Mouse (Mus musculus) megakaryocyte, embryonic 14.5 days (primary cell): Measurements from ENCODE around the gene Ly6g6e. TPM values are rescaled to one million over a fixed set of nuclear protein-coding genes. Genes with fewer than 3 reads are reported as not detected.

Source experiments
- H3K27me3 ChIP-seq: replicated peaks from 2 replicates; pipeline ENCODE3; 2012; ENCODE audit warnings: inconsistent platforms
- H3K36me3 ChIP-seq: replicated peaks from 2 replicates; pipeline ENCODE3; 2012; ENCODE audit warnings: low read length, inconsistent platforms, mixed read lengths
- H3K4me1 ChIP-seq: 2 replicates; pipeline ENCODE4 v1.6.1; 2012; ENCODE audit warnings: inconsistent platforms
- H3K4me3 ChIP-seq: replicated peaks from 2 replicates; pipeline ENCODE3; 2012; ENCODE audit warnings: moderate library complexity, mild to moderate bottlenecking, inconsistent platforms
- H3K9me3 ChIP-seq: 2 replicates; pipeline ENCODE4 v1.6.1; 2012; ENCODE audit warnings: inconsistent platforms
- FLI1 ChIP-seq: IDR thresholded peaks from 2 replicates; pipeline ENCODE4 v1.6.1; 2012; ENCODE audit warnings: low read length, inconsistent platforms, mixed read lengths
- GATA1 ChIP-seq: IDR thresholded peaks from 3 replicates; pipeline ENCODE4 v1.6.1; 2012; ENCODE audit warnings: mixed read lengths, low read length, inconsistent platforms, borderline replicate concordance
- polyA plus RNA-seq: library from polyadenylated mRNA; stranded (reverse); fragments of >175 nt; gene quantifications from 2 replicates; pipeline ENCODE4 v1.2.3, GENCODE M21; 2012; ENCODE audit warnings: low replicate concordance; ENCODE audit not compliant: insufficient read depth

Ly6g6e gene
- polyA plus RNA-seq, 1 experiment = not detected

DNA sequence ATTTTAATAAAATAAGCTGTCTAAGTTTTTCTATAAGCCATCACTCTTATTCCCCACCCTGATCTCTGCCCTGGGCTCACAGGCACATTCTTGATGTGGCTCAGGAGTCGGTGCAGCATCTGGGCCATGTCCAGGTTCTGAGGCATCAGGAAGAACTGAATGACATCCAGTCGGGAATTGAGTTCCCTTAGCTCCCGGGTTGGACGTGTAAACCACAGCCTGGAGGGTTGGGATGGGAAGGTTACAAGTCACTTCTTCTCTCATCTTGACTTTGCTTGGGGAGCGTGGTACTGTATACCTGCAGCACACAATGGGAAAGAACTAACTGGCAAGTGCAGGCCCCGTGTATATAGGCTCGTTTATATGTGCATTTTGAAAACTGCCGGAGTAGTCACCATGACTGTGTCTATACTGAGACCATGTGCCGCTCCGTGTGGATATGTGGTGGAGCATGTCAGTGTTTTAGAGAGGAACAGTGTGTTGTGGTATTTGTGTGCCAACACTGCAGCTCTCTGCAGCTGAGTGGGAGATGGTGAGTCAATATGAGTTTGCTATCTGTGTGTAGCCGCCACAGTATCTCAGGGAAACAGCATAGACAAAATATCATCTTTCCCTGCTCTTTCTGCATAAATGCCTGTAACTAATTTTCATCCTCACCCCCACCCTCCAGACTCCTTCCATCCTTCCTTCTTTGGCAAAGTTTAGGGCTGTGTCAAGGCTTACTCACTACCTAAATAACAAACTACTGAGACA is 37.4 kb upstream of the Ly6g6e start:
- Histone ChIP-seq H3K9me3 (peaks cover 5% of the 10 kb centered on the region; the same call in 1 of the 2 replicates), H3K27me3 (no peaks in the 10 kb centered on the region), H3K36me3 (peaks cover 26% of the 10 kb centered on the region), H3K4me1 (peaks cover 54% of the 10 kb centered on the region), H3K4me3 (no peak overlapping the region)
- no peak for TF ChIP-seq GATA1
- no peak for TF ChIP-seq FLI1

GRCm38 (mm10) chr17:35043794-35044193 is 32.9 kb upstream of the Ly6g6e start:
- H3K4me1 ChIP-seq = peaks cover 83% of the 10 kb centered on the region
- peaks cover 12% of the 10 kb centered on the region for H3K36me3 ChIP-seq
- no peak for TF ChIP-seq FLI1
- no peak for TF ChIP-seq GATA1
- no peaks in the 10 kb centered on the region for H3K27me3 ChIP-seq
- H3K4me3 ChIP-seq = no peak overlapping the region
- H3K9me3 ChIP-seq = no peaks in the 10 kb centered on the region

- no peak for TF ChIP-seq FLI1
- no peak for TF ChIP-seq GATA1
- Histone ChIP-seq H3K4me1 (peaks cover 77% of the 10 kb centered on the region), H3K36me3 (peaks cover 10% of the 10 kb centered on the region), H3K9me3 (no peaks in the 10 kb centered on the region), H3K27me3 (no peaks in the 10 kb centered on the region), H3K4me3 (peak overlapping the region; percentile 93)
Measured at GRCm38 (mm10) chr17:35044904-35045806, 31.5 kb upstream of the Ly6g6e start.

- Histone ChIP-seq H3K27me3 (no peaks in the 10 kb centered on the region), H3K4me1 (peaks cover 74% of the 10 kb centered on the region), H3K36me3 (peaks cover 7% of the 10 kb centered on the region), H3K9me3 (no peaks in the 10 kb centered on the region), H3K4me3 (peak overlapping the region; percentile 93)
- no peak for TF ChIP-seq GATA1
Measured at GRCm38 (mm10) chr17:35045807-35046680, 30.7 kb upstream of the Ly6g6e start.

DNA sequence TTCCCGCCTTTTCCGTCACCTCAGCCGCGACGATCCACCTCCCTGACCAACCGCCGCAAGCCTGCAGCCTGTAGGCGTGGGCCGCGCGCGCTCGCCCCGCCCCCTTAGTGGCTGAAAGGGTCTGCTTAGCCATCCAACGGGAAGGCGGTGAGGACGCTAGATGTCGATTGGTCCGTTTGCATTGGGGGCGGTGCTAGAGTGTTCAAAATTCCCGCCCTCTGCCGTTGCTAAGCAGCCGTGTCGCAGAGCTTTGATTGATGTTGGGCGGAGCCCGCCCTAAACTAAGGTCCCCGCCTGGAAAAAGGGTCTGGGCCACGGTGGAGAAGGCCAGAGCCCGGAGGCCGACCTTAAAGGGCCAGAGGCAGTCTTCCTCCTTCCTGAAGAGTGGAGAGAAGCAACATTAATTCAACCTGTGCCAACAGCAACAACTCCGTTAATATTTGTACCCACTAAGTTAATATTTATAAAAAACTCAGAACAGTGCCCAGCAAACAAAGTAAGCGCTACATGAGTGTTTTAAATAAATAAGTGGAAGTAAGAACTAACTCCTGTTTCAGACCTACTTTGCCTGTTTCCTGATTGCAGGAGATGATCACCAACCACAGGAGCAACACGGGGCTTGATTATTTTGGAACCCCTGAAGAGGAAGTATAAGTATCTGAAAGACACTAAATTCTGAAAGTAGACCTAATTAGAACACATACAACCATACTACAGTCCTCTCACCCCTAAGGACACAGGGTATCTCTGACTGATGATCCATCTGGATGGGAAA is 29.8 kb upstream of the Ly6g6e start, which contains the start of gene Msh5:
Msh5 (minus strand) TSS at position 65 of the 775 bp plus-strand sequence.
- Histone ChIP-seq H3K9me3 (no peaks in the 10 kb centered on the region), H3K4me3 (peak within 1 kb of the TSS; percentile 93), H3K4me1 (peaks cover 69% of the 10 kb centered on the region), H3K27me3 (no peaks in the 10 kb centered on the region), H3K36me3 (peaks cover 8% of the 10 kb centered on the region)
- TF ChIP-seq GATA1 = no peak
- TF ChIP-seq FLI1 = peak; percentile 89; the same call in 1 of the 2 replicates

DNA sequence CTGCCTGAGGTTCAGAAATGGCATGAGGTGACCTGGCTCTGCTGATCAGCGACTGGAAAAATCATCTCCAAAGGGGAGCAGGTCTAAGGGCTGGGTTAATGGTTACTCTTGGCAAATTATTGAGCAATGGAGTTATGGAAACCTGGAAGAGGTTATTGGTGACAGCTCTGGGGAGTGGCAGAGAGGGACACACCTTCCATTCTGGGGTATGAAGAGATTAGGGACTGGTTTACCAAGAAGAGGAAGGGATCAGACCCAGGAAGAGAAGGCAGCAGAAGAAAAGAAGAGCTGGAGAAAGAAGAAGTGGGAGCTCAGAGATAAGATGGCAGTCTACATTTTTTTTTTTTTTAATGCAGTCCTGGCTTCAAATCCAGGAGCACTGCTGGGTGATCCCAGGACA is 29.0 kb upstream of the Ly6g6e start:
- Histone ChIP-seq H3K27me3 (no peaks in the 10 kb centered on the region), H3K4me1 (peaks cover 72% of the 10 kb centered on the region), H3K4me3 (peak overlapping the region; percentile 93), H3K36me3 (peaks cover 14% of the 10 kb centered on the region), H3K9me3 (no peaks in the 10 kb centered on the region)
- TF ChIP-seq FLI1 (no peak), GATA1 (no peak)

DNA sequence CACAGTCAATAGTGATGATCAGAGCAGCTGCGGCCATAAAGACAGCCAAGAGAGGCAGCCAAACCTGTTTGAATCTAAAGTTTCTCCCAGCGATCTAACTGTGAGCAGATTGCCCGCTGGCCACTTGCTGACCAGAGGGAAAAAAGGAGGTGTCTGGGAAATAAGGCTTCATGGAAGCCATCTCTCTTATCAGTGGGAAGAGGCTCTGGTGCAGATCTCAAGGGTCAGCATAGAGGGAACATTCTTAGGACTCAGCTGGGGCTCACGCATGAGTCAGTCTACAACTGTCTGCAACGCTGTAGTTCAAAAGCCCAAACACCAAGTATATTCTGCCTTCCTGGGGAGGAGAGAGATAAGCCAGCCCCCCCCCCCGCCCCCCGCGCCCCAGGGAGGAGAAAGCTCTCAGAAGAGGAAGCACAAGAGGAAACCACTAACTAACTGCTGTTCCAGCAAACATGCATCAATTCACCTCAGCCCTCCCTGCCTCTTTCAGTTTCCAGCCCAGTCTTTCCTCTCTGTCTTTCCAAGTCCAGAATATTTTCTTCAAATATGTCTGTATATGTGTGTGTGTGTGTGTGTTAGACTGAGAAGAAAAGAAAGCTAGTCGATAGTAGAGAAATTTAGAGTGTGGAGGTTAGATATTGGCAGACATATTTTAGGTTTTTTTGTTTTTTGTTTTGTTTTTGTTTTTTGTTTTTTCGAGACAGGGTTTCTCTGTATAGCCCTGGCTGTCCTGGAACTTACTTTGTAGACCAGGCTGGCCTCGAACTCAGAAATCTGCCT is 28.4 kb upstream of the Ly6g6e start:
- no peak for TF ChIP-seq GATA1
- TF ChIP-seq FLI1 = no peak
- Histone ChIP-seq H3K27me3 (no peaks in the 10 kb centered on the region), H3K4me1 (peaks cover 74% of the 10 kb centered on the region), H3K36me3 (peaks cover 21% of the 10 kb centered on the region), H3K4me3 (peak overlapping the region; percentile 97), H3K9me3 (no peaks in the 10 kb centered on the region)

GRCm38 (mm10) chr17:35048932-35049440 is 27.7 kb upstream of the Ly6g6e start:
- H3K36me3 ChIP-seq = peaks cover 27% of the 10 kb centered on the region
- H3K4me3 ChIP-seq = peak overlapping the region; percentile 97
- H3K4me1 ChIP-seq = peaks cover 73% of the 10 kb centered on the region
- H3K27me3 ChIP-seq = no peaks in the 10 kb centered on the region
- TF ChIP-seq FLI1 (no peak), GATA1 (no peak)
- H3K9me3 ChIP-seq = no peaks in the 10 kb centered on the region
